Mouse (Mus musculus): ENCODE data around the gene Esrrg.

The Esrrg gene

GRCm38 (mm10) chr1:188156520-188156919, 547.9 kb downstream of the Esrrg start:
- no peak for DNase-seq (ENCODE audit: low spot score)

- DNase-seq (ENCODE audit: low spot score) = no peak
These were observed 548.8 kb downstream of the Esrrg start for GRCm38 (mm10) chr1:188157237-188157955.

- no peak for DNase-seq (ENCODE audit: low spot score)
These were observed 550.1 kb downstream of the Esrrg start for GRCm38 (mm10) chr1:188158675-188159074.

- DNase-seq (ENCODE audit: low spot score) = no peak
These were observed 550.5 kb downstream of the Esrrg start for GRCm38 (mm10) chr1:188159108-188159507.

- DNase-seq (ENCODE audit: low spot score) = no peak
These were observed 554.5 kb downstream of the Esrrg start for GRCm38 (mm10) chr1:188163058-188163457.

- no peak for DNase-seq (ENCODE audit: low spot score)
These were observed 555.7 kb downstream of the Esrrg start for GRCm38 (mm10) chr1:188164251-188164650.

- DNase-seq (ENCODE audit: low spot score) = no peak
These were observed 565.3 kb downstream of the Esrrg start for GRCm38 (mm10) chr1:188173859-188174258.

- DNase-seq (ENCODE audit: low spot score) = no peak
These were observed 574.4 kb downstream of the Esrrg start for GRCm38 (mm10) chr1:188182951-188183350.

GRCm38 (mm10) chr1:188186440-188187117, 578.0 kb downstream of the Esrrg start:
- DNase-seq (ENCODE audit: low spot score) = no peak

- DNase-seq (ENCODE audit: low spot score) = no peak
These were observed 584.4 kb downstream of the Esrrg start for GRCm38 (mm10) chr1:188192971-188193370.

- DNase-seq (ENCODE audit: low spot score) = no peak
These were observed 598.8 kb downstream of the Esrrg start for GRCm38 (mm10) chr1:188207421-188207820.

- no peak for DNase-seq (ENCODE audit: low spot score)
These were observed 600.4 kb downstream of the Esrrg start for GRCm38 (mm10) chr1:188209025-188209424.

- DNase-seq (ENCODE audit: low spot score) = no peak
These were observed 606.5 kb downstream of the Esrrg start for GRCm38 (mm10) chr1:188214885-188215611.

GRCm38 (mm10) chr1:188221226-188221792, 612.7 kb downstream of the Esrrg start:
- DNase-seq (ENCODE audit: low spot score) = no peak

- DNase-seq (ENCODE audit: low spot score) = no peak
These were observed 624.6 kb downstream of the Esrrg start for GRCm38 (mm10) chr1:188233036-188233724.

- DNase-seq (ENCODE audit: low spot score) = no peak
These were observed 630.0 kb downstream of the Esrrg start for GRCm38 (mm10) chr1:188238636-188239035.

GRCm38 (mm10) chr1:188241766-188242165, 633.2 kb downstream of the Esrrg start:
- DNase-seq (ENCODE audit: low spot score) = no peak

GRCm38 (mm10) chr1:188257500-188257899, 648.9 kb downstream of the Esrrg start:
- no peak for DNase-seq (ENCODE audit: low spot score)

- DNase-seq (ENCODE audit: low spot score) = no peak
These were observed 651.9 kb downstream of the Esrrg start for GRCm38 (mm10) chr1:188260259-188261107.

- DNase-seq (ENCODE audit: low spot score) = no peak
These were observed 653.5 kb downstream of the Esrrg start, which contains the start of gene Ush2a for GRCm38 (mm10) chr1:188261903-188262682. TSS of gene Ush2a (plus strand) at chr1:188262023.
